Mouse (Mus musculus) kidney, embryonic 14.5 days (tissue): ENCODE measurements at regions not wholly inside any gene's neighbourhood (a gene's known extent, or its start where the extent isn't known, plus 50 kb on each side); places are given as distances from the start of the nearest gene placed in this dataset.
"Not testable (repeated sequence)": the region's sequence is repeated elsewhere in the genome, so short reads cannot be mapped to it uniquely, and the experiment has no call there.

Experiments used
- ATAC-seq: fragments of 200-750 bp; cut with Nextera tagmentation; 2 replicates; pipeline ENCODE4 v1.8.0; 2017; ENCODE audit warnings: moderate number of reproducible peaks, mild to moderate bottlenecking, moderate TSS enrichment, moderate library complexity; ENCODE audit not compliant: low FRiP score, low TSS enrichment
- H3K27ac ChIP-seq: fragments of 300-500 bp; sonication (generic); 2 replicates; pipeline ENCODE4 v1.5.1; 2014; ENCODE audit warnings: low read depth, mild to moderate bottlenecking, low read length, moderate library complexity, mixed read lengths
- H3K27me3 ChIP-seq: fragments of 300-500 bp; sonication (generic); 2 replicates; pipeline ENCODE4 v1.6.1; 2014; ENCODE audit warnings: mild to moderate bottlenecking, low read length; ENCODE audit not compliant: control insufficient read depth, insufficient read depth
- H3K36me3 ChIP-seq: fragments of 300-500 bp; sonication (generic); 2 replicates; pipeline ENCODE4 v1.6.1; 2014; ENCODE audit warnings: low read length, mixed read lengths; ENCODE audit not compliant: control insufficient read depth, insufficient read depth
- H3K4me1 ChIP-seq: fragments of 300-500 bp; sonication (generic); 2 replicates; pipeline ENCODE4 v1.6.1; 2014; ENCODE audit warnings: low read length, mixed read lengths; ENCODE audit not compliant: control insufficient read depth, insufficient read depth
- H3K4me2 ChIP-seq: fragments of 300-500 bp; sonication (generic); replicated peaks from 2 replicates; pipeline ENCODE4 v1.6.1; 2014; ENCODE audit warnings: low read depth, mild to moderate bottlenecking, low read length
- H3K4me3 ChIP-seq: fragments of 300-500 bp; sonication (generic); 2 replicates; pipeline ENCODE4 v1.5.1; 2014; ENCODE audit warnings: mild to moderate bottlenecking, low read length
- H3K9ac ChIP-seq: fragments of 300-500 bp; sonication (generic); 2 replicates; pipeline ENCODE4 v1.6.1; 2014; ENCODE audit warnings: low read depth, mild to moderate bottlenecking, low read length, moderate library complexity
- H3K9me3 ChIP-seq: fragments of 300-500 bp; sonication (generic); 2 replicates; pipeline ENCODE4 v1.6.1; 2016; ENCODE audit warnings: low read length; ENCODE audit not compliant: control insufficient read depth
- WGBS: fragments of 180-500 bp; shearing (Covaris S2); extraction: QIAGEN DNeasy Blood & Tissue Kit; methylation state at CpG from one replicate; pipeline ENCODE4 v1.1.7; 2014; 5-methylcytosine and 5-hydroxymethylcytosine counted together

- no peaks in the 10 kb centered on the region for H3K4me1 ChIP-seq
- H3K4me3 ChIP-seq, result no peak overlapping the region
- ATAC-seq, result no peak
- H3K9me3 ChIP-seq, result no peaks in the 10 kb centered on the region
- no peaks in the 10 kb centered on the region for H3K36me3 ChIP-seq
- no peaks in the 10 kb centered on the region for H3K27me3 ChIP-seq
- H3K9ac ChIP-seq, result no peak overlapping the region
- H3K27ac ChIP-seq, result no peak overlapping the region
- no peak overlapping the region for H3K4me2 ChIP-seq
- 91% methylated on average over 4 of the region's 4 CpGs for WGBS
These were observed 68.4 kb upstream of the Zcchc2 start for GRCm38 (mm10) chr1:105921842-105922241.

- H3K36me3 ChIP-seq, result no peaks in the 10 kb centered on the region
- H3K27ac ChIP-seq, result no peak overlapping the region
- no peaks in the 10 kb centered on the region for H3K27me3 ChIP-seq
- H3K4me1 ChIP-seq, result no peaks in the 10 kb centered on the region
- no peak overlapping the region for H3K4me2 ChIP-seq
- no peaks in the 10 kb centered on the region for H3K9me3 ChIP-seq
- ATAC-seq, result no peak
- H3K9ac ChIP-seq, result no peak overlapping the region
- no peak overlapping the region for H3K4me3 ChIP-seq
These were observed 67.6 kb upstream of the Zcchc2 start for GRCm38 (mm10) chr1:105922586-105922985.

- no peak overlapping the region for H3K9ac ChIP-seq
- no peak overlapping the region for H3K4me3 ChIP-seq
- no peaks in the 10 kb centered on the region for H3K27me3 ChIP-seq
- ATAC-seq, result no peak
- no peaks in the 10 kb centered on the region for H3K4me1 ChIP-seq
- H3K9me3 ChIP-seq, result no peaks in the 10 kb centered on the region
- WGBS, result 68% methylated on average over 3 of the region's 3 CpGs
- no peaks in the 10 kb centered on the region for H3K36me3 ChIP-seq
- no peak overlapping the region for H3K4me2 ChIP-seq
- no peak overlapping the region for H3K27ac ChIP-seq
These were observed 67.2 kb upstream of the Zcchc2 start for GRCm38 (mm10) chr1:105923001-105923400.

- no peak overlapping the region for H3K27ac ChIP-seq
- WGBS, result 73% methylated on average over 3 of the region's 3 CpGs
- H3K27me3 ChIP-seq, result no peaks in the 10 kb centered on the region
- no peak for ATAC-seq
- H3K4me2 ChIP-seq, result no peak overlapping the region
- H3K36me3 ChIP-seq, result no peaks in the 10 kb centered on the region
- no peaks in the 10 kb centered on the region for H3K4me1 ChIP-seq
- no peak overlapping the region for H3K9ac ChIP-seq
- no peak overlapping the region for H3K4me3 ChIP-seq
- H3K9me3 ChIP-seq, result no peaks in the 10 kb centered on the region
These were observed 64.4 kb upstream of the Zcchc2 start for GRCm38 (mm10) chr1:105925617-105926370.

- Histone ChIP-seq H3K4me2 (no peak overlapping the region), H3K27ac (no peak overlapping the region), H3K9me3 (no peaks in the 10 kb centered on the region), H3K27me3 (no peaks in the 10 kb centered on the region), H3K36me3 (no peaks in the 10 kb centered on the region), H3K9ac (no peak overlapping the region), H3K4me1 (no peaks in the 10 kb centered on the region), H3K4me3 (no peak overlapping the region)
- WGBS, result 90% methylated on average over 2 of the region's 2 CpGs
- no peak for ATAC-seq
These were observed 63.3 kb upstream of the Zcchc2 start for GRCm38 (mm10) chr1:105926871-105927270.

- no peaks in the 10 kb centered on the region for H3K4me1 ChIP-seq
- H3K9ac ChIP-seq, result no peak overlapping the region
- no peak overlapping the region for H3K27ac ChIP-seq
- no peak overlapping the region for H3K4me3 ChIP-seq
- H3K9me3 ChIP-seq, result no peaks in the 10 kb centered on the region
- no peaks in the 10 kb centered on the region for H3K27me3 ChIP-seq
- no peak for ATAC-seq
- no peak overlapping the region for H3K4me2 ChIP-seq
- no peaks in the 10 kb centered on the region for H3K36me3 ChIP-seq
These were observed 59.4 kb upstream of the Zcchc2 start for GRCm38 (mm10) chr1:105930841-105931240.

- H3K36me3 ChIP-seq, H3K4me3 ChIP-seq, H3K9ac ChIP-seq, H3K27ac ChIP-seq, H3K4me2 ChIP-seq, ATAC-seq, H3K9me3 ChIP-seq, H3K4me1 ChIP-seq, H3K27me3 ChIP-seq: not testable (repeated sequence)
- 99% methylated on average over 2 of the region's 2 CpGs for WGBS
These were observed 56.0 kb upstream of the Zcchc2 start for GRCm38 (mm10) chr1:105934171-105934570.
